Mouse (Mus musculus): ENCODE data around the gene Ezh1. TPM values are rescaled to one million over a fixed set of nuclear protein-coding genes. Genes with fewer than 3 reads are reported as not detected.

Ezh1 gene
- total RNA-seq, 4 experiments from 2014 or later: 39.9 to 59.3 (median 47.7) TPM

GRCm38 (mm10) chr11:101200986-101201385 is 25.3 kb downstream of the Ezh1 start:
- no peak for DNase-seq

GRCm38 (mm10) chr11:101199555-101199954 is 26.7 kb downstream of the Ezh1 start:
- no peak for DNase-seq

- no peak for DNase-seq
These were observed 30.1 kb downstream of the Ezh1 start for GRCm38 (mm10) chr11:101196175-101196574.

- no peak for DNase-seq
These were observed 30.7 kb downstream of the Ezh1 start for GRCm38 (mm10) chr11:101195571-101195970.

- DNase-seq: no peak
These were observed 31.2 kb downstream of the Ezh1 start for GRCm38 (mm10) chr11:101195101-101195500.

DNA sequence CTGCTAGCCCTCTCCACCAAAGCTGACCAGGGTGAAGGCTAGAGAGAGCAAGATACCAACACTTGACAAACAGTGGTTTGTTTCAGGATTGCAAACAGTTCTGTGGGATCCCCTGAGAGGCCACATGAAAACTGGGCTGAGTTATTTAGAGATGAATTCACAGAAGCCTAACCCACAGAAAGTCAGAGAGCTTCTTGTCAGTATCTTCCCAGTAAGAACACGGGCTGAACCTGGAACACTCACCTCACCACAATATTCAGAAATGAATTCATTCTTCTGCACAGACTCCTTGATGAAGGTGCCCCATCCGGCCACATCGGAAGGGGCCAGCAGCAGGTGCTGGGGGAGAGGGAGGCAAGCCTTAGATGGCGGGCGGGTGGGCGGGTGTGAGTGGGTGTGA is 31.6 kb downstream of the Ezh1 start:
- no peak for DNase-seq

- no peak for DNase-seq
These were observed 32.1 kb downstream of the Ezh1 start for GRCm38 (mm10) chr11:101194137-101194536.

GRCm38 (mm10) chr11:101193076-101193475 is 33.2 kb downstream of the Ezh1 start:
- no peak for DNase-seq

- DNase-seq: no peak
These were observed 33.6 kb downstream of the Ezh1 start for GRCm38 (mm10) chr11:101192646-101193045.

DNA sequence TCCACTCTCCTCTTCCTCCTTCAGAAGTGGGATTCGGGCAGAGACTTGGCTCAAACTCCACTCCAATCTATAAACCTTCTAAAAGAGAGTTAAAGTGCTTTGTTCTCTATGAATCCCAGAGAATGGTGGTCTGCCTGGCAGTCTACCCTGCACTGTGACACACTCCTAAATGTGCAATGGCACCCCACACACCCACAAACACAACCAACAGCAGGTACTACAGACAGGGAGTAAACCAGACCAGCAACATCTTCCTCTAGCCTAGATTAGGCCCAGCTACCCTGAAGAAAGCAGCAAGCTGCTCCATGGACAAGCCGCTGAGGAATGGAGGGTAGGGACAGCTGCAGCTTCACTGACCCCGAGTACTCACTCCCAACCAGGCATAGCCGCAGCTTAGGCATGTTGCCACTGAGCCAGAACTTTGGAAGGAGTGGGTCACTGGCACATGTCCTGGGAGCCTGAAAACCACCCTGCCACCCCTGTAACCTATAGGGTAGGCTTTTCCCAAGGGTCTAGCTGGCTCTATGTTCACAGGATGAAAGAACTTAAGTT is 34.3 kb downstream of the Ezh1 start:
- DNase-seq: no peak

DNA sequence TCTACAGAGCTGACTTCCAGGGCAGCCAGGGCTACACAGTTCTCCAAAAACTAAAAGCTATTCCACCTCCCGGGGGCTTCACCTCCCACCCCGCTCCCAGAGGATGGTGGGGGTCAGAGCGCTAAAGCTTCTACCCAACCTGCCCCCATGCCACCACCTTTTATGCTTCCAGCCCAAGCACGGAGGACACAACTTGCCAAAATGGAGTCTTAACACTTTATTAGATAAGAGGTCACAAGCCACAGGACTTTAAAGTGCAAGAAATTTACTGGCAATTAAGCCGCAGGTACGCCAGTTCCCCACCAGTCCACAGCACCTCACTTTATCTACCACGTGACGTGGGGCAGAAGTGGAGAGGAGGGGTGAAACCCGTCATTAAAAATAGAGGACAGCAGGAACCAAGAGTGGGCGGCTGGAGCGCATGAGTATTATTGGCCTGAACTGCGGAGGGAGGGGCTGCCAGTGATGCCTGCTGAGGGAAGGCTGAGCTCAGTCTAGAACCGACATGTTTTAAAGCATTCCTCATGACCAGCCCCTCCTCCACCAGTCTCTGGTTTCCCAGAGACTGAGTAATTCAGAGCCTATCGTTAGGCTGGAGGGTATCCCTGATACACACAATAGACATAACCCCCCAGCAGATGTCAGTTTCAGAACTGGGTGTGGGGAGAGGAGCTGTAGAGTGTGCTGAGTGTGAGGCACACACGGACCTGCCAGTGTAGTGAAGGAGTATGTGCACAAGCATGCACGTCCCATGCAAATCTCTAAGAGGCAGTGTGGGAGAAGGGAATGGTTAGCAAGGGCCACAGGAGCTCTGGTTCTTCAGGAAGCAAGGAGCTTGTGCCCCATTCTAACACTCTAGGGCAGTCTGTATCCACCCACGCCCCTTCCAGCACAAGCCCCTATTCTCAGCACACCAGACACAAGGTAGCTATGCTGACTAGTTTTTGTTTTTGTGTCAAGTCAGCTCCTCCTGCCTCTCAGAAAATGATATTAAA is 35.1 kb downstream of the Ezh1 start:
- no peak for DNase-seq

- DNase-seq: no peak
These were observed 35.9 kb downstream of the Ezh1 start for GRCm38 (mm10) chr11:101190181-101190912.

GRCm38 (mm10) chr11:101189495-101190180 is 36.6 kb downstream of the Ezh1 start:
- DNase-seq: peak; percentile 79

DNA sequence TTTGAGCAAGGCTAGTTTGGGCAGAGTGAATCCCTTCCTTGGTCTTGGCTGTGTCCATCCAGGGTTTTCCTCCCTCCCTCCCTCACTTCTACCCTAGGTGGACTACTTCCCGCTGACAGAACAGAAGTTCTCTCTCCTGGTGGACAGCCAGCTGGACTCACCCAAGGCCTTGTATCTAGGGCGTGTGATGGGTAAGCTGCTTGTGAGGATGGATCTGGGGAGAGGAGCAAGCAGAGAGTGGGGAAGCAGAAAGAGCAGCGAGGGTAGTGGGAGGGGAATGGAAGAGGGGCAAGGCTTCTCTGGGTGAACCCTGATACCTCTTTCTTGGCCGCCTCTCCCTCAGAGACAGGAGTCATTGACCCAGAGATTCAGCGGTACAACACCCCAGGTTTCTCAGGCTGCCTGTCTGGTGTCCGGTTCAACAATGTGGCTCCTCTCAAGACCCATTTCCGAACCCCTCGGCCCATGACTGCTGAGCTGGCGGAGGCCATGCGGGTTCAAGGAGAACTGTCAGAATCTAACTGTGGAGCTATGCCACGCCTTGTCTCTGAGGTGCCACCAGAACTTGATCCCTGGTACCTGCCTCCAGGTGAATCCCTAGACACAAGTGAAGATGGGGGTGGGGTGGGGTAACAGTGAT is 38.0 kb downstream of the Ezh1 start:
- DNase-seq: no peak

DNA sequence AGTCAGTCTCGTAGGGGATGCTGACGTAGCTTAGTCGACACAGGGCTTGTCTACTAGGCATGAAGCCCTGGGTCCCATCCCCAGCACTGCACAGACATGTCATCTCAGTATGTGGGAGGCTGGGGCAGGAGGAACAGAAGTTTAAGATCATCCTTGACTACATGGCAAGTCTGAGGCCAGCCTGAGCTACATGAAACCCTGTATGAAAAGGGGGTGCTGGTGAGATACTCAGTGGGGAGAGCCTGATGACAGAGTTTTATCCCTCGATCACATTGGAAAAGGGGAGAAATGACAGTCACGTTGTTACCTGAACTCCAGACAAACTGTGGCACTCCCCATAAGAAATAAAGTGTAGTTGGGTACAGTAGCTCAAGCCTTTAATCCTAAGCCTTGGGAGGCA is 38.7 kb downstream of the Ezh1 start:
- no peak for DNase-seq

DNA sequence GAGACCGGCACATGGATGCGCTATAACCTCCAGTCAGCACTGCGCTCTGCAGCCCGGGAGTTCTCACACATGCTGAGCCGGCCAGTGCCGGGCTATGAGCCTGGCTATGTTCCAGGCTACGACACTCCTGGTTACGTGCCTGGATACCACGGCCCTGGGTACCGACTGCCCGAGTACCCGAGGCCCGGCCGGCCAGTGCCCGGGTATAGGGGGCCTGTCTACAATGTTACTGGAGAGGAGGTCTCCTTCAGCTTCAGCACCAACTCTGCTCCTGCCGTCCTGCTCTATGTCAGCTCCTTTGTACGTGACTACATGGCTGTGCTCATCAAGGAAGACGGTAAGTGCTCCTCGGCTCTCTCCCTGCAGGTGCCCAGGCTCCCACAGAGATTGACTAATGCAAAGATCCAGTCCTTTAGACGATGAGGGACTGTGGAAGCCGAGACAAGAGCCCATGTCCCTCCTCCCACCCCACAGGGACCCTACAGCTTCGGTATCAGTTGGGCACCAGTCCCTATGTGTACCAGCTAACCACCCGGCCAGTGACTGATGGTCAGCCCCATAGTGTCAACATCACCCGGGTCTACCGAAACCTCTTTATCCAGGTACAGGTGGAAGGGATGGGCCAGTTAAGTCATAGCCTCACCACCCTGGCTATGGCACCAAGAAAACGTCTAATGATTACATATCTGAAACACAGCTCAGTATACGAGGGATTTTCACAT is 39.6 kb downstream of the Ezh1 start:
- no peak for DNase-seq

DNA sequence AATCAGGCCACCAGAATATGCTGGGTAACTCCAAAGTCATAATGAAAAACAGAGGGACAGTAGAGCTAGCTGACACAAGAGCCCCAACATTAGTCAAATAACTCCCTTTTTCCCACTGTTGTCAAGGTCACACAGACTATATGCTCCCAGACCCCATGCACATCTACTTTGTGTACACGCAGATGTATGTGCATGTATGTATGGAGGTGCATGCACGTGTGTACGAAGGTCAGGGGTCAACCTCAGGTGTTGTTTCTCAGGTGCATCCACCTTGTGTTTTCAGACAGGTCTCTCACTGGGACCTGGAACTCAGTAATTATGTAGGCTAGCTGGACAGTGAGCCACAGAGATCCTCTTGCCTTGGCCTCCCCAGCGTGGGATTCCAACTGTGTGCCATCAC is 40.8 kb downstream of the Ezh1 start:
- DNase-seq: no peak

DNA sequence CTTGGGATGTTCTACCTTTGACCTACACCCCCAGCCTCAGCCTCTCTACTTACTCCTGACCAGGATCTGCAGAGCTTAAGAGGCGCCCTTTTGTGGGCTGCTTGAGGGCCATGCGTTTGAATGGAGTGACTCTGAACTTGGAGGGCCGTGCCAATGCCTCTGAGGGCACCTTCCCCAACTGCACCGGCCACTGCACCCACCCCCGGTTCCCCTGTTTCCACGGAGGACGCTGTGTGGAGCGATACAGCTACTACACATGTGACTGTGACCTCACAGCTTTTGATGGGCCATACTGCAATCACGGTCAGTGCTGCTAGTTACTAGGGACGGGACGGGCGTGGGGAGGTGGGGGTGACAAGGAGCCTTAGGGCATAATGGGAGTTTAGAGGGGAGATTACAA is 41.3 kb downstream of the Ezh1 start:
- DNase-seq: no peak

GRCm38 (mm10) chr11:101182771-101183517 is 43.3 kb downstream of the Ezh1 start:
- DNase-seq: no peak

GRCm38 (mm10) chr11:101181961-101182360 is 44.3 kb downstream of the Ezh1 start:
- DNase-seq: no peak
